Mouse (Mus musculus) MEL (cell line): ENCODE measurements at regions not wholly inside any gene's neighbourhood (a gene's known extent, or its start where the extent isn't known, plus 50 kb on each side); places are given as distances from the start of the nearest gene placed in this dataset.

Experiments
- DNase-seq: peaks from one replicate; pipeline ENCODE4 v3.0.0; 2011; ENCODE audit warnings: low read depth, low spot score
- H3K27ac ChIP-seq: 2 replicates; pipeline ENCODE4 v1.5.1; 2012; ENCODE audit warnings: low read depth, mild to moderate bottlenecking, control low read depth, low read length, moderate library complexity; ENCODE audit not compliant: control insufficient read depth
- H3K27me3 ChIP-seq, 2 experiments: fragments of 150-350 bp in 1 of 2; sonication (generic) in 1 of 2; 2 replicates each; pipeline ENCODE4 v1.6.1; 2012; ENCODE audit warnings: low read length in 2 of 2, mild to moderate bottlenecking in 2 of 2, improper control_type of control experiment in 1 of 2, moderate library complexity in 1 of 2; ENCODE audit not compliant: insufficient read depth in 2 of 2, control insufficient read depth in 1 of 2
- H3K36me3 ChIP-seq, 2 experiments: 2 replicates each; pipeline ENCODE4 v1.6.1; 2012 to 2014; ENCODE audit warnings: low read length in 2 of 2, improper control_type of control experiment in 1 of 2, inconsistent platforms in 1 of 2, mild to moderate bottlenecking in 1 of 2; ENCODE audit not compliant: insufficient read depth in 2 of 2, control insufficient read depth in 1 of 2
- H3K4me1 ChIP-seq, 2 experiments: fragments of 150-350 bp in 1 of 2; sonication (generic) in 1 of 2; 2 replicates each; pipeline ENCODE4 v1.6.1; 2012; ENCODE audit warnings: low read length in 2 of 2, improper control_type of control experiment in 1 of 2, mild to moderate bottlenecking in 1 of 2; ENCODE audit not compliant: insufficient read depth in 2 of 2, control insufficient read depth in 1 of 2
- H3K4me3 ChIP-seq, 2 experiments: fragments of 150-350 bp in 1 of 2; sonication (generic) in 1 of 2; 2 replicates each; pipeline ENCODE4 v1.5.1; 2012; ENCODE audit warnings: low read depth in 2 of 2, low read length in 2 of 2, mild to moderate bottlenecking in 2 of 2, moderate library complexity in 2 of 2, control low read depth in 1 of 2, improper control_type of control experiment in 1 of 2; ENCODE audit not compliant: control insufficient read depth in 1 of 2, insufficient read depth in 1 of 2
- H3K79me2 ChIP-seq: 2 replicates; pipeline ENCODE4 v1.6.1; 2012; ENCODE audit warnings: mild to moderate bottlenecking, low read length, moderate library complexity; ENCODE audit not compliant: control insufficient read depth, poor library complexity, insufficient read depth
- H3K9ac ChIP-seq: 2 replicates; pipeline ENCODE4 v1.6.1; 2012; ENCODE audit warnings: low read depth, mild to moderate bottlenecking, control low read depth, low read length, moderate library complexity; ENCODE audit not compliant: control insufficient read depth, poor library complexity, severe bottlenecking
- H3K9me3 ChIP-seq: fragments of 150-350 bp; sonication (generic); replicated peaks from 2 replicates; pipeline ENCODE4 v1.6.1; 2012; ENCODE audit warnings: mild to moderate bottlenecking, low read length, improper control_type of control experiment, moderate library complexity; ENCODE audit not compliant: insufficient read depth
- BHLHE40 ChIP-seq: IDR thresholded peaks from 2 replicates; pipeline ENCODE4 v1.6.1; 2012; ENCODE audit warnings: low read depth, mild to moderate bottlenecking, inconsistent platforms, low read length, improper control_type of control experiment, borderline replicate concordance
- CTCF ChIP-seq, 3 experiments: IDR thresholded peaks in 2 of 3; conservative IDR thresholded peaks in 1 of 3; 2 replicates each; pipeline ENCODE4 v1.5.1; 2011 to 2012; ENCODE audit warnings: low read length in 3 of 3, low read depth in 2 of 3, mild to moderate bottlenecking in 2 of 3, improper control_type of control experiment in 1 of 3, inconsistent platforms in 1 of 3, mixed read lengths in 1 of 3, moderate library complexity in 1 of 3; ENCODE audit not compliant: control insufficient read depth in 1 of 3, insufficient read depth in 1 of 3, poor library complexity in 1 of 3, severe bottlenecking in 1 of 3
- E2F4 ChIP-seq: IDR thresholded peaks from 2 replicates; pipeline ENCODE4 v1.6.1; 2011; ENCODE audit warnings: low read depth, low read length, improper control_type of control experiment, borderline replicate concordance
- ELF1 ChIP-seq: IDR thresholded peaks from 2 replicates; pipeline ENCODE4 v1.6.1; 2014; ENCODE audit warnings: low read depth, mild to moderate bottlenecking, inconsistent platforms, low read length, improper control_type of control experiment, moderate library complexity
- EP300 ChIP-seq, 2 experiments: IDR thresholded peaks; 2 replicates each; pipeline ENCODE4 v1.6.1; 2011; ENCODE audit warnings: improper control_type of control experiment in 2 of 2, low read length in 2 of 2, low read depth in 1 of 2, mild to moderate bottlenecking in 1 of 2
- HCFC1 ChIP-seq: IDR thresholded peaks from 2 replicates; pipeline ENCODE4 v1.6.1; 2012; ENCODE audit warnings: low read depth, mild to moderate bottlenecking, inconsistent platforms, low read length, improper control_type of control experiment, moderate library complexity
- MAFK ChIP-seq: IDR thresholded peaks from 2 replicates; pipeline ENCODE4 v1.6.1; 2011; ENCODE audit warnings: low read depth, mild to moderate bottlenecking, low read length, improper control_type of control experiment, borderline replicate concordance
- MAZ ChIP-seq: IDR thresholded peaks from 2 replicates; pipeline ENCODE4 v1.6.1; 2012; ENCODE audit warnings: low read depth, mild to moderate bottlenecking, inconsistent platforms, low read length, improper control_type of control experiment
- MEF2A ChIP-seq: IDR thresholded peaks from 2 replicates; pipeline ENCODE4 v1.6.1; 2014; ENCODE audit warnings: low read depth, mild to moderate bottlenecking, inconsistent platforms, low read length, improper control_type of control experiment; ENCODE audit not compliant: poor library complexity, insufficient replicate concordance, severe bottlenecking; ENCODE audit errors: extremely low read depth
- MXI1 ChIP-seq: IDR thresholded peaks from 2 replicates; pipeline ENCODE4 v1.6.1; 2011; ENCODE audit warnings: mild to moderate bottlenecking, low read depth, low read length, improper control_type of control experiment
- MYC ChIP-seq: IDR thresholded peaks from 2 replicates; pipeline ENCODE4 v1.6.1; 2011; ENCODE audit warnings: low read depth, mild to moderate bottlenecking, low read length, improper control_type of control experiment, moderate library complexity
- NELFE ChIP-seq: IDR thresholded peaks from 2 replicates; pipeline ENCODE4 v1.6.1; 2011; ENCODE audit warnings: low read depth, low read length, improper control_type of control experiment
- POLR2A ChIP-seq, 2 experiments: IDR thresholded peaks; 2 replicates each; pipeline ENCODE4 v1.6.1; 2011 to 2012; ENCODE audit warnings: low read length in 2 of 2, mild to moderate bottlenecking in 2 of 2, control low read depth in 1 of 2, improper control_type of control experiment in 1 of 2, low read depth in 1 of 2, moderate library complexity in 1 of 2; ENCODE audit not compliant: control insufficient read depth in 1 of 2, insufficient read depth in 1 of 2, poor library complexity in 1 of 2
- POLR2AphosphoS2 ChIP-seq: IDR thresholded peaks from 2 replicates; pipeline ENCODE4 v1.6.1; 2011; ENCODE audit warnings: low read length, improper control_type of control experiment
- POLR2AphosphoS5 ChIP-seq: IDR thresholded peaks from 2 replicates; pipeline ENCODE4 v1.6.1; 2012; ENCODE audit warnings: low read depth, borderline replicate concordance, mild to moderate bottlenecking, inconsistent platforms, low read length, moderate library complexity, mixed read lengths
- RCOR1 ChIP-seq: IDR thresholded peaks from 2 replicates; pipeline ENCODE4 v1.6.1; 2012; ENCODE audit warnings: low read depth, mild to moderate bottlenecking, inconsistent platforms, low read length, improper control_type of control experiment
- SMC3 ChIP-seq: IDR thresholded peaks from 2 replicates; pipeline ENCODE4 v1.6.1; 2011; ENCODE audit warnings: low read depth, low read length, improper control_type of control experiment
- TAL1 ChIP-seq: IDR thresholded peaks from 2 replicates; pipeline ENCODE4 v1.6.1; 2012; ENCODE audit warnings: mild to moderate bottlenecking, inconsistent platforms, low read length, moderate library complexity, mixed read lengths
- TBP ChIP-seq: IDR thresholded peaks from 2 replicates; pipeline ENCODE4 v1.8.0; 2011; ENCODE audit warnings: low read depth, low read length, improper control_type of control experiment
- ZC3H11A ChIP-seq: IDR thresholded peaks from 2 replicates; pipeline ENCODE4 v1.6.1; 2012; ENCODE audit warnings: low read depth, mild to moderate bottlenecking, inconsistent platforms, low read length, improper control_type of control experiment
- ZMIZ1 ChIP-seq: IDR thresholded peaks from 2 replicates; pipeline ENCODE4 v1.6.1; 2012; ENCODE audit warnings: low read depth, mild to moderate bottlenecking, inconsistent platforms, low read length, improper control_type of control experiment, moderate library complexity
- ZNF384 ChIP-seq: IDR thresholded peaks from 2 replicates; pipeline ENCODE4 v1.6.1; 2012; ENCODE audit warnings: low read depth, mild to moderate bottlenecking, inconsistent platforms, low read length, improper control_type of control experiment

- Histone ChIP-seq H3K27ac (no peak overlapping the region), H3K79me2 (no peaks in the 10 kb centered on the region), H3K27me3 (no peaks in the 10 kb centered on the region), H3K4me3 (no peak overlapping the region), H3K9me3 (no peaks in the 10 kb centered on the region), H3K4me1 (no peaks in the 10 kb centered on the region), H3K9ac (no peak overlapping the region), H3K36me3 (no peaks in the 10 kb centered on the region)
- TF ChIP-seq MEF2A: no peak
- TF ChIP-seq RCOR1: no peak
- TF ChIP-seq POLR2AphosphoS2: no peak
- TF ChIP-seq HCFC1: no peak
- TF ChIP-seq ZC3H11A: no peak
- no peak for TF ChIP-seq ZNF384
- TF ChIP-seq ELF1: no peak
- no peak for TF ChIP-seq E2F4
- TF ChIP-seq SMC3: no peak
- TF ChIP-seq MAZ: no peak
- no peak for TF ChIP-seq TBP
- no peak for TF ChIP-seq EP300 (IDR thresholded peaks at IDR 0.05; ENCODE audit: low read depth in 1 of 2, low read length in 2 of 2)
- no peak for TF ChIP-seq CTCF (IDR thresholded peaks at IDR 0.05 in 2 of 3, conservative IDR thresholded peaks at IDR 0.05 in 1 of 3; ENCODE audit: control insufficient read depth in 1 of 3, insufficient read depth in 1 of 3, low read depth in 2 of 3, low read length in 3 of 3, poor library complexity in 1 of 3, severe bottlenecking in 1 of 3)
- TF ChIP-seq TAL1: no peak
- TF ChIP-seq BHLHE40: no peak
- TF ChIP-seq MXI1: no peak
- TF ChIP-seq NELFE: no peak
- no peak for DNase-seq
Measured at GRCm38 (mm10) chr13:112064681-112065080, 223.6 kb upstream of the Ankrd55 start.

- H3K27ac ChIP-seq: no peak overlapping the region
- no peaks in the 10 kb centered on the region for H3K27me3 ChIP-seq
- no peaks in the 10 kb centered on the region for H3K4me1 ChIP-seq
- TF ChIP-seq ZMIZ1 (no peak), MAFK (no peak), POLR2AphosphoS5 (no peak), RCOR1 (no peak), POLR2A (IDR thresholded peaks at IDR 0.05; ENCODE audit: control insufficient read depth in 1 of 2, insufficient read depth in 1 of 2, low read depth in 1 of 2, low read length in 2 of 2, poor library complexity in 1 of 2) (no peak), ELF1 (no peak), ZC3H11A (no peak), MEF2A (no peak), MYC (no peak)
- TF ChIP-seq, all 39 proteins: peak for 0
- H3K79me2 ChIP-seq: no peaks in the 10 kb centered on the region
- no peak overlapping the region for H3K9ac ChIP-seq
- no peaks in the 10 kb centered on the region for H3K9me3 ChIP-seq
- no peak for DNase-seq
- no peak overlapping the region for H3K4me3 ChIP-seq
- no peaks in the 10 kb centered on the region for H3K36me3 ChIP-seq
Measured at GRCm38 (mm10) chr13:112067066-112067847, 221.0 kb upstream of the Ankrd55 start.
